Comparison of ENCODE assay signal across 18 mouse cellular contexts in the genomic region with DNA sequence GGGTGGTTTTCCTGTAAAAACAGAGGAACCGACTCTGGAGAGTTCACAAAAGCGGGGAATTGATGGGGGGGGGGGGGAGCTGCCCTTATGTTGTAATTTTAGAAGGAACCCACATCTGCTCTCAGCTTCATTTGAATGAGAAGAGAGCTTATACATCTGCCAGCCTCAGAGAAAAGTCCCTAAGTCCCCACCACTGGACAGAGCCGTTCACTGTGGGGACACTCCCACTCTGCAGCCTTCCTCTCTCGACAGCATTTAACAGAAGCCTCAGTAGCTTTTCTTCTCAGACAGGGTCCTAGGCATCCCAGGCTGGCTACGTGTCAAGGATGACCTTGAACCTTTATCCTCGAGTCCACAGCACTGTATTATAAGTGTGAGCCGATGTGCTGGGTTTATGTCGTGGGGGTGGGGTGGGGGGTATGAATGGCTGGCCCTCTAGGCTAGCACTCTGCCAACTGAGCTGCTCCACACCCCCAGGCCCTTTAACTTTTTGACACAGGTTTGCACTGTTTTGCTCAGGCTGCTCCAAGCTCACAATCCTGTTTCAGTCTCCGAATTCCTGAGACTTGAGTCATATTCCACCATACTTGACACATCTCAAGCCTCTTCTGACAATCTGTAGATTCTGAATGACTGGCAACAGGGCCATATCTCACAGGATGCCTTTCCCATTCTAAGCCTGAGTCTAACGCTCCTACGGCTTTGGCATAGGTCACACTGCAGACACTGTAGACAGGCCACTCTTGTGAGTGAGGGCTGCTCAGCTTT. TPM values are rescaled to one million over a fixed set of nuclear protein-coding genes. Genes with fewer than 3 reads are reported as not detected.
DNase-seq lines count a peak whose midpoint lies in the region; ATAC-seq and TF ChIP-seq lines count a peak whose summit lies in the region.
"Had no signal": no experiment of that assay in that cellular context is flagged by ENCODE, and none has a peak within 500 bp of the region (broad histone marks: within the 10 kb centered on the region; RNA-seq: fewer than 3 reads in every experiment).

No protein-coding gene starts in this region.

- no peaks in the 10 kb centered on the region for H3K9me3 ChIP-seq in heart, embryonic 15.5 days (replicated peaks)
- H3K9me3 ChIP-seq in lung, postnatal 0 days (ENCODE audit: low read length), result no peaks in the 10 kb centered on the region
- no peaks in the 10 kb centered on the region for H3K9me3 ChIP-seq in CH12.LX (replicated peaks; ENCODE audit: low read length)
- H3K9me3 ChIP-seq in forebrain, embryonic 15.5 days, result no peaks in the 10 kb centered on the region
- H3K9me3 ChIP-seq: hindbrain, embryonic 15.5 days had no signal

- H3K4me3 ChIP-seq in heart, embryonic 15.5 days, result no peak overlapping the region
- H3K4me3 ChIP-seq in lung, postnatal 0 days (ENCODE audit: low read depth, low read length), result no peak overlapping the region
- no peak overlapping the region for H3K4me3 ChIP-seq in CH12.LX (replicated peaks in 1 of 3; ENCODE audit: low read depth in 2 of 3, low read length in 2 of 3, poor library complexity in 1 of 3)
- no peak overlapping the region for H3K4me3 ChIP-seq in forebrain, embryonic 15.5 days
- H3K4me3 ChIP-seq: hindbrain, embryonic 15.5 days had no signal

- no peak for TF ChIP-seq CTCF in lung, postnatal 0 days (IDR thresholded peaks at IDR 0.05)
- TF ChIP-seq CTCF in CH12.LX (conservative IDR thresholded peaks at IDR 0.05 in 1 of 2, IDR thresholded peaks at IDR 0.05 in 1 of 2; ENCODE audit: low read depth in 2 of 2, low read length in 2 of 2), result no peak

- H3K4me1 ChIP-seq in heart, embryonic 15.5 days (replicated peaks), result peaks cover 72% of the 10 kb centered on the region
- H3K4me1 ChIP-seq in lung, postnatal 0 days (ENCODE audit: insufficient read depth, low read depth, low read length), result peaks cover 64% of the 10 kb centered on the region
- peaks cover 59 to 96% of the 10 kb centered on the region in 2 experiments for H3K4me1 ChIP-seq in CH12.LX (ENCODE audit: control insufficient read depth in 1 of 2, insufficient read depth in 2 of 2)
- peaks cover 84% of the 10 kb centered on the region for H3K4me1 ChIP-seq in forebrain, embryonic 15.5 days

- WGBS in heart, embryonic 15.5 days, result 29% methylated on average over 11 of the region's 11 CpGs
- WGBS in lung, postnatal 0 days, result 25% methylated on average over 10 of the region's 11 CpGs
- 66% methylated on average over 11 of the region's 11 CpGs for WGBS in forebrain, embryonic 15.5 days

- H3K27ac ChIP-seq in heart, embryonic 15.5 days, result peak overlapping the region; percentile 28
- peak overlapping the region; percentile 54 for H3K27ac ChIP-seq in lung, postnatal 0 days (ENCODE audit: low read length)
- H3K27ac ChIP-seq in CH12.LX (ENCODE audit: insufficient read depth, low read depth), result peak overlapping the region; percentile 89
- no peak overlapping the region for H3K27ac ChIP-seq in forebrain, embryonic 15.5 days (replicated peaks)
- H3K27ac ChIP-seq: hindbrain, embryonic 15.5 days had no signal

- TF ChIP-seq POLR2A in CH12.LX (IDR thresholded peaks at IDR 0.05; ENCODE audit: low read depth, low read length), result peak; percentile 45; the same call in 1 of the 2 replicates

- ATAC-seq in heart, embryonic 15.5 days (replicated peaks; ENCODE audit: insufficient number of reproducible peaks, insufficient read depth, low FRiP score, low read depth), result no peak; the same call in 1 of the 2 replicates
- peak; percentile 48 for ATAC-seq in lung, postnatal 0 days
- ATAC-seq in granulocyte monocyte progenitor cell, adult 5-6 weeks (replicated peaks; ENCODE audit: poor library complexity, severe bottlenecking), result peak; percentile 48
- ATAC-seq in forebrain, embryonic 15.5 days (replicated peaks), result no peak
- ATAC-seq: forebrain, postnatal 0 days had no signal

- dilution Hi-C loops in CH12.LX (cut with MboI; ENCODE audit: extremely low pct_ligation_motif_present, extremely low pct_unique_long_range_greater_than_20kb, low sequenced_read_pairs), result no loop called here

- no peak for DNase-seq in heart, adult 8-10 months (ENCODE audit: low spot score)
- peak; percentile 68 for DNase-seq in lung, postnatal 0 days (ENCODE audit: low spot score)
- no peak for DNase-seq in lung, postnatal 36 days
- DNase-seq in CH12.LX (ENCODE audit: extremely low read depth), result peak; percentile 62
- no peak for DNase-seq in frontal cortex, postnatal 25 days (ENCODE audit: low spot score in 2 of 2)
- DNase-seq: adrenal gland, adult 8-10 months; cerebellum, adult 2 months; forebrain, postnatal 0 days; gastrocnemius, postnatal 10 days; kidney, adult 2 months; liver; lung, postnatal 14 days; right cerebral cortex, postnatal 14 days; thymus, postnatal 25 days had no signal

- H3K79me2 ChIP-seq in CH12.LX (replicated peaks; ENCODE audit: control insufficient read depth, extremely low read depth, insufficient read depth, poor library complexity, severe bottlenecking), result peaks cover 99% of the 10 kb centered on the region

- no peaks in the 10 kb centered on the region for H3K27me3 ChIP-seq in heart, embryonic 15.5 days
- H3K27me3 ChIP-seq in lung, postnatal 0 days (replicated peaks; ENCODE audit: insufficient read depth, low read length), result no peaks in the 10 kb centered on the region
- no peaks in the 10 kb centered on the region for H3K27me3 ChIP-seq in CH12.LX (replicated peaks)
- no peaks in the 10 kb centered on the region for H3K27me3 ChIP-seq in forebrain, embryonic 15.5 days
- H3K27me3 ChIP-seq: hindbrain, embryonic 15.5 days had no signal

- no peak for TF ChIP-seq RAD21 in CH12.LX (IDR thresholded peaks at IDR 0.05; ENCODE audit: low read depth, low read length)

- peak; percentile 34; the same call in 1 of the 2 replicates for TF ChIP-seq EP300 in lung, postnatal 0 days (IDR thresholded peaks at IDR 0.05)
- no peak for TF ChIP-seq EP300 in CH12.LX (IDR thresholded peaks at IDR 0.05; ENCODE audit: low read length)

- H3K9ac ChIP-seq in heart, embryonic 15.5 days, result no peak overlapping the region
- H3K9ac ChIP-seq in lung, postnatal 0 days (replicated peaks; ENCODE audit: low read depth), result no peak overlapping the region
- peak overlapping the region; percentile 44; the same call in 1 of the 2 replicates for H3K9ac ChIP-seq in CH12.LX (ENCODE audit: insufficient read depth, low read depth)
- no peak overlapping the region for H3K9ac ChIP-seq in forebrain, embryonic 15.5 days (replicated peaks)
- H3K9ac ChIP-seq: forebrain, postnatal 0 days; hindbrain, embryonic 15.5 days had no signal

- H3K36me3 ChIP-seq in heart, embryonic 15.5 days, result no peaks in the 10 kb centered on the region
- H3K36me3 ChIP-seq in lung, postnatal 0 days (ENCODE audit: insufficient read depth, low read length), result peaks cover 4% of the 10 kb centered on the region; the same call in 1 of the 2 replicates
- H3K36me3 ChIP-seq in CH12.LX (replicated peaks in 1 of 2; ENCODE audit: control insufficient read depth in 1 of 2, insufficient read depth in 1 of 2, low read length in 1 of 2), result peaks cover 0 to 36% of the 10 kb centered on the region in 2 experiments
- no peaks in the 10 kb centered on the region for H3K36me3 ChIP-seq in forebrain, embryonic 15.5 days
- H3K36me3 ChIP-seq: hindbrain, embryonic 15.5 days had no signal

- peak overlapping the region; percentile 6; the same call in 1 of the 2 replicates for H3K4me2 ChIP-seq in heart, embryonic 15.5 days
- no peak overlapping the region for H3K4me2 ChIP-seq in lung, postnatal 0 days (replicated peaks; ENCODE audit: low read depth, low read length)
- peak overlapping the region; percentile 95 for H3K4me2 ChIP-seq in CH12.LX (ENCODE audit: insufficient read depth, low read depth, poor library complexity, severe bottlenecking)
- no peak overlapping the region for H3K4me2 ChIP-seq in forebrain, embryonic 15.5 days (replicated peaks)
- H3K4me2 ChIP-seq: hindbrain, embryonic 15.5 days had no signal

- in situ Hi-C loops in CH12.LX (cut with MboI; ENCODE audit: low pct_ligation_motif_present, low pct_unique_long_range_greater_than_20kb, low sequenced_read_pairs), result no loop called here

TF ChIP-seq in CH12.LX, 34 proteins besides CTCF, POLR2A, EP300 and RAD21:
- TF ChIP-seq IRF4 (IDR thresholded peaks at IDR 0.05; ENCODE audit: low read depth, low read length) (peak; percentile 50; the same call in 1 of the 2 replicates), KAT2A (IDR thresholded peaks at IDR 0.05; ENCODE audit: insufficient replicate concordance, low read length) (no peak), UBTF (IDR thresholded peaks at IDR 0.05; ENCODE audit: low read depth, low read length) (0 out of 2 replicates have a peak, but pooled peaks have one; percentile 15), SIN3A (IDR thresholded peaks at IDR 0.05; ENCODE audit: low read length) (peak; percentile 20; the same call in 1 of the 2 replicates), BHLHE40 (IDR thresholded peaks at IDR 0.05; ENCODE audit: low read depth, low read length) (no peak), TCF12 (IDR thresholded peaks at IDR 0.05; ENCODE audit: low read depth, low read length) (peak; percentile 47; the same call in 1 of the 2 replicates), MAZ (IDR thresholded peaks at IDR 0.05; ENCODE audit: low read depth, low read length) (0 out of 2 replicates have a peak, but pooled peaks have one; percentile 54), MXI1 (IDR thresholded peaks at IDR 0.05; ENCODE audit: low read depth, low read length) (peak; percentile 31; the same call in 1 of the 2 replicates), E2F4 (IDR thresholded peaks at IDR 0.05; ENCODE audit: insufficient replicate concordance, low read depth, low read length) (no peak), ETS1 (conservative IDR thresholded peaks at IDR 0.05; ENCODE audit: low read depth, low read length) (peak; percentile 32; the same call in 1 of the 2 replicates)
TF ChIP-seq in CH12.LX: peak in this region for 7.

RNA-seq across cellular contexts. Expression of gene Ptpn1, which starts 8.0 kb away (rescaled TPM):
- 44.8 and 45.1 TPM in 2 replicates for polyA plus RNA-seq in heart, embryonic 15.5 days (2015; fragmentation: Nextera tagmentation; extraction: Ambion mirVana)
- total RNA-seq in heart, adult 8-10 months (2022), result 10 to 100 TPM; 14.7 to 17.6 (median 16.4) TPM
- polyA plus RNA-seq in lung, postnatal 0 days (2015; fragmentation: Nextera tagmentation; extraction: Ambion mirVana), result 81.2 and 94.5 TPM in 2 replicates
- total RNA-seq in CH12.LX (2012; rRNA removed) (77.6 and 90.0 TPM in 2 replicates), CH12.LX (2014; rRNA removed) (69.8 and 78.5 TPM in 2 replicates)
- 131 and 139 TPM in 2 replicates for polyA plus RNA-seq in CH12.LX (2012; ENCODE audit: insufficient read length, low read depth)
- 20.9 and 31.6 TPM in 2 replicates for total RNA-seq in granulocyte monocyte progenitor cell, adult 5-6 weeks (2014; fragmentation: Nextera tagmentation)
- total RNA-seq in granulocyte monocyte progenitor cell, adult 5-6 weeks (2017), result 28.7 and 37.3 TPM in 2 replicates
- polyA plus RNA-seq in forebrain, embryonic 15.5 days (2015; fragmentation: Nextera tagmentation; extraction: Ambion mirVana), result 95.0 and 105 TPM in 2 replicates

Comparison
In these comparisons a context has a peak if more than half of its experiments do, and no peak if none do; other contexts are left out.
1. DNase-seq: peak in lung, postnatal 0 days (single experiment) and CH12.LX (single experiment); none in heart, adult 8-10 months (single experiment), lung, postnatal 36 days (single experiment) and frontal cortex, postnatal 25 days (0 of 2).
2. ATAC-seq: peak in lung, postnatal 0 days (single experiment) and granulocyte monocyte progenitor cell, adult 5-6 weeks (single experiment); none in heart, embryonic 15.5 days (single experiment) and forebrain, embryonic 15.5 days (single experiment).
3. H3K4me2 ChIP-seq: peak in heart, embryonic 15.5 days (single experiment) and CH12.LX (single experiment); none in lung, postnatal 0 days (single experiment) and forebrain, embryonic 15.5 days (single experiment).